Mouse (Mus musculus) heart, adult 9 months (tissue): ENCODE results near the gene Cdc42ep5.
"Not testable (repeated sequence)": the region's sequence is repeated elsewhere in the genome, so short reads cannot be mapped to it uniquely, and the experiment has no call there.

ENCODE experiments used
- DNase-seq, 2 experiments: peaks; one replicate each; pipeline ENCODE4 v3.0.0; 2022; ENCODE audit warnings: low spot score in 2 of 2

Gene Cdc42ep5

DNA sequence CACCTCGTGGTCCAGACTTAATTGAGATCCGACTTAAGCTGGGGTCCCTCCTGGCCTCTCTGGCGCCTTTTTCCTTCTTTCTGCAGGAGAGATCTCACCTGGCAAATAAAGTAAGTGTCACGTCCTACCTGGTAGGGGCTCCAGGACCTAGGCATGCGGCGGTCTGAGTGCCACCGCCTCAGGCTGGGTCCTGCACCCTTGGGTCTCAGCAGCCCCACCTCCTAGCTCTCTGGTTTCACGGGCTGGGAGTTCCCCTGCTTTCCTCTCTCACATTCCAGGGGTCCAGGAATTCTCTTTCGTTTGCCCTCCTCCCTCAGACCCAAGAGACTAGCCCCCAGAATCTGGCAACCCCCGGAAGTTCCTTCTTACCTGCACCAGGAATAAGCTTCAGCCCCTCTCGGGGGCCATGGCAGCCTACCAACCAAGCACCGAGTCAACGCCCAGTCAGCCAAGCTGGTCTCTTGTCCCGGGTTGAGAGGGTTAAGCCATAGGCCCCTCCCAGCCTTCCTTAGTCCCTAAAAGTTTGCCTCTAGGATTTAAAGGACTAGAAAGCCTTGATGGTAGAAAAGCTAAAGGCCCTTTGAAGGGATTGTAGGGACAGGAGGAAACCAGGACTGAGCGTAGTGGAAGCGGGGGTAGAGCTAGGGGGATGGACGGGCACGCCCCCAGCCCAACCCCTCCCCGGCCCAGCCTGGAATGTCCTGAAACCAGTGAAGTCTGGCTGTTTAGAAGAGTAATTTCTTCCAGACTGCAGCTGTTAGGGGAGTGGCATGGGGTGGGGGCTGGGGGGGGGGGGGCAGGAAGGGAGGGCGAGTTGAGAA lies at the start of gene Cdc42ep5:
Gene Cdc42ep5, minus strand, starts transcription at position 771 of the 821 bp plus-strand sequence.
- peak; percentile 75 to 84 for DNase-seq

DNA sequence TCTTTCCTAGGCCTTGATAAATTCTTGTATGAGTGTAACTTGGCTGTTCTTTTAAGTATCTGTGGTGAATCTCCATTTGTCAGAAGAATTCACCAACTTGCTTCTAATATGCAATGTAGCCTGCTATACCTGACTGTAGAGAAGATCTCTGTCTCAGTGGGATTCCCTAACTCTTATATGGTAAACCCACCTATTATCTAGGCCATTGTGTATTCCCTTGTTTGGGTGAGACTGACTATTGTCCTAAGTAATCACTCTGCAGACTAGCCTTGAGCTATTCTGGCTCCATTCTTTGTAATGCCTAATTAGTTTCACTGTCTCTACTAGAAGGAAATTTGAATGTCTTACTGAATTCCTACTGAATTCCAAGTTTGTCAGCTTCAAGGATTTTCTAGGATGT lies 48.8 kb upstream of the Cdc42ep5 start:
- not testable (repeated sequence) for DNase-seq

DNA sequence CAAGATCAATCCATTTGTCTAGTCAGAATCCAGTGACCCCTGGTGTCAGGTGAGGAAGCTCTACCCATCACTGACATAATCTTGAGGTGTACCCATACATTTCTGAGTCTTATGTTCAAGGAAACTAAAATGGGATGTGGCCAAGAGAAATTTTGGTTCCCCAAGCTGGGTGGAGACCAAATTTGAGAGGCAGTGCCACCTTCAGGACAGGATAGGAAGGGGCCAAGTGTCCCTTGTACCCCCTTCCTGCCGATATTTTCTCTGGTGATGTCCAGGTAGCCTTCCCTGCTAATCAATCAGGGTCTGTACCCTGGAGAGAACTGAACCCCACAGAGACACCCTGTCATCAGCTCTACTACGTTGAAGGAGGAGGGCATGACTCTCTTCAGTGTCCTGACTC lies 44.0 kb upstream of the Cdc42ep5 start:
- no peak for DNase-seq

DNA sequence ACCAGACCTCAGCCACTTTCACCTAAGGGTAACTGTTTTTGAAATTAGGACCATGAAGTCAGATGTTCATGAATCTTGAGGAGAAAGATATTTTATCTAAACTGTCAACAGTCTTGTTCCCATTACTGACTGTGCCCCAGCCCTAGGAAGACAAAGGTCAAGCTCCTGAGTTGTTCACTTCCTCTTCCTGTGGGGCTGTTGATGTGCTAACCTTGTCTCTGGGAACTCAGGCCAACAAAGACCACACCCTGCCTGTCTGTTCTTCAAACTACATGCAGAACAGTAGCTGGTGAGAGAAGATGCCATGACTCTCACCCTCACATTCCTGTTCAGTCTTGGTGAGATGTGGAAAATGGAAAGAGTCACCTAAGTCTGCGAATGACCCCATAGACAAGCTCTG lies 42.5 kb upstream of the Cdc42ep5 start:
- DNase-seq: no peak

DNA sequence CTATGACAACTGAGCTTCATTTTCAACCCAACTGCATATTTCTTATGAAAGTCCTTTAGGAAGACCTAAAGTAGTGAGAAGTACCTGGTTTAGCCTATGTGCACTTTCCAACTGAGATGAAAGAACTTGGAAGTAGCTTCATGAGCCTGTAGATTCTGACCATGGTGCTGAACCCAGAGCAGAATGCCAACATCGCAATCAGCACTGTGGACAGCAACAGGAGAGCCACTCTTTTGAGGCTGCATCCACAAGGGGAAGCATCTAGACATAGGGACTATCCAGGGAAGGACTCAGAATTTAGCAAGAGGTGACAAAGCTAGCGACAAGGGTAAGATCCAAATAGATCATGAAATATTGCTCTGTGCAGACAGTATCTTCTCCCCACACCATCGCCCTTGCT lies 13.8 kb upstream of the Cdc42ep5 start:
- peak in 1 of 2 experiments; percentile 32 for DNase-seq

DNA sequence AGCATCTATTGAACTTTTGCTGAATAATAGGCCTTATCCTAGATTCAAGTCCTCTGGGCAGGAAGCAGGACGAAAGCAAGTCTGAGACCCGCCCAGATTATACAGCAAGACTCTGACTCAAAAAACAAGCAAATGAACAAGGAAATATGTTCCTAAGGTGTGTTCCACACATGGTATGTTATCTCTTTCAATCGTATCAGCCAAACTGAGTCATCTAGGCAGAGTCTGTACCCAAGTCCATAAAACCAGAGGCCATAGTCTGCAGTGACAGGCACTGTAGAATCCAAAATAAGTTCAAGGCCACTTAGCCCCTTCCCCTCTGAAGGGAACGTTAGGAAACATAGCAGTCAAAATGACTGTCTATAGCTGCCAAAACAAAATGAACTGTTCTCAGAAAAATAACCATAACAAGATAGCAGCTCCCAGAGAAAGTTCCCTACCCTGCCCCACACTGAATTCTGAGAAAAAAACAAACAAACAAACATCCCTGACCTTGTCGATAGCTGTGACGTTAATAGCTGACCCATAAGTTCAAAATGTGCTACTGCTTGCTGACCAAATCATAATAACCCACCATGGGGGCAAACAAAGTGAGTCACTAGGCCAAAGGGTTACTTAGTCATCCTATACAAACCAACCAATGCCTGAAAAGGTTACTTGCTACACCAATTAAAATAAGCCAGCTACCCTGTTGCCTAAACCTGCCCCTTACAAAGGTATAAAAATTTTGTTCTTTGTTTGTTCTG lies 5.7 kb upstream of the Cdc42ep5 start:
- DNase-seq: no peak

DNA sequence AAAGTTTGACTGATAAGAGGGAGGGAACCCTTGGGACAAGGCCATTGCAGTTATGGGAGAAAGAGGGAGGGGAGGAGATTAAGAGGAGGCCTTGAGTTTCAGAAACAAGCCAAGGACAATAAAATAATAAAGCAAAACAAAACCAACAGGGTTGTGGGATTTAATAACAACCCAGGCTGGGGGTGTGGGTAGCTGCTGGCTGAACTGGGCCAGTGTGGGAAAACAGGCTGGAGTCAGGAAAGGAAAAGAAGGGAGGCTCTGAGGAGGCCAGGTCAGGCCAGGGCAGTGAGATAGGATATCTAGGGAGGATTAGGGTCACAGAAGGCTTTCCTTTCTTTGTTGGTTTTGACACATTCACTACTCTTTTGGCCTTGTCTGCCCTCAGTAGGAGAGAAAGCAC lies 2.4 kb upstream of the Cdc42ep5 start:
- no peak for DNase-seq

DNA sequence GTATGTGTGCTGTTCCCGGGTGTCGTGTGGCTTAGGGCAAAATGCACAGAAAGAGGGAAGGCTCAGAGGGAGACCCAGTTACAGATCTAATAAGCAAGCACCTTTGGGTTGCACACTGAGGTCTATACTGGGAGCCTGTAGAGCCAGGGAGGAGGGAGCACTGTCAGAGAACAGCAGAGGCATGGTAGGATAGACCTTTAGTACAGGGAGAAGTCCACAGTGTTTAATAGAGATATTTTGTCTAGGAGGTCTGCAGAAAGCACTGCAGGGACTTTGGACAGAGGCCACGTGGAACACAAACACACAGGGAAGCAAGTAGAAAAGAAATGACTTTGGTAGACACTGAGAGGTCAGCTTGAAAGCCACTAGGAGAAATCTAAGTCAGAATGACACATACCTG lies 626 bp upstream of the Cdc42ep5 start:
- DNase-seq: no peak

DNA sequence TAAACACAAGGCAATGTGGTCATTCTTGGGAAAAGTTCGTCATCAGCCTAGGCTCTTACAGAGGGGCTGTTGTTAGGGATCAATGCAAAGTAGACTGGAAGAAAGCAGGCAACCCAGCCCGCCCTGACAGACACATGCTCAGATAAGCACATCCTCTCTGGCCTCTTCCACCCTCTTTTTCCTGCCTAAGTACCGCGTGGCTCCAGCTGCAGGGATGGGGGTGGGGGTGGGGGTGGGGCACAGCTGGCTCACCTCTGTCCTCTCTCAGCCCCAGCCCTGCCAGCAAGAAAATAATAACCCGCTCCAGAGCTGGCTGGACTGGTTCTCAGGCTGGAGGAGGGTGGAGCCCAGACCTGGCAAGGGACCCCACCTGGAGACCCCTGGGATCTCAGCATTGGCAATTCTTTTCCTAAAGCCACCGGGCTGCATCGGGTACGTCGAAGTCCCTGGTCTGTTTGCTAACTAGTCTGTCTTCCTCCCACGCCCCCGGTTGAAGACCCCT lies 1.0 kb downstream of the Cdc42ep5 start:
- peak; percentile 28 to 61 for DNase-seq

DNA sequence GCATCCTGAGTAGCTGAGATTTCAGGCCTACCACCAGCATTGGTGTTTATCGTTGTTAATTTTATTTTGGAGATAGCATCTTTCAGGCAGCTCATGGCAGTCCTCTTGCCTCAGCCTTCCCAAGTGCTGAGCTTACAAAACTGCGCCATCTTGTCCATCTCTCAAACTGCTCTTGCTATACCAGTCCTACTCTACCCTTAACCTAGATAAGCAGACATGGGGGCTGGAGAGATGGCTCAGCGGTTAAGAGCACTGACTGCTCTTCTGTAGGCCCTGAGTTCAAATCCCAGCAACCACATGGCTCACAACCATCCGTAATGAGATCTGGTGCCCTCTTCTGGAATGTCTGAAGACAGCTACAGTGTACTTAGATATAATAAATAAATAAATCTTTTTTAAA lies 3.1 kb downstream of the Cdc42ep5 start:
- not testable (repeated sequence) for DNase-seq

DNA sequence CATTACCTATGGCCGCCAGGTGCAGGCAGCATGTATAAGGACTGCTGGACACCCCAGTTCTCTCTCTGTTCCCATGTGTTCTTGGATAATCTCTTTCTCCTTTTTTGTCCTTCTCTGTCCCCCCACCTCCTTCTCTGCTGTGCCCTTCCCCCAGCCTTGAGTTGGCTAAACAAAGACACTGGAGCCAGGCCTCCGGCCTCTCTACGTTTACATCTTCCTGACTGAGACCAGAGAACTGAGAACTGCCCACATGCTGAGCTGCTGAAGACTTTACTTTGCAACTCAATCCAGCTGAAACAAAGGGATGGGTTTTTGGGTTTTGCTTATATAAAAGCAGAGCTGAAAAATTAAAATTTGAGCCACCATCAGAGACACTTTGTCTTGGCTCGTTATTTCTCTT lies 9.7 kb downstream of the Cdc42ep5 start:
- no peak for DNase-seq

DNA sequence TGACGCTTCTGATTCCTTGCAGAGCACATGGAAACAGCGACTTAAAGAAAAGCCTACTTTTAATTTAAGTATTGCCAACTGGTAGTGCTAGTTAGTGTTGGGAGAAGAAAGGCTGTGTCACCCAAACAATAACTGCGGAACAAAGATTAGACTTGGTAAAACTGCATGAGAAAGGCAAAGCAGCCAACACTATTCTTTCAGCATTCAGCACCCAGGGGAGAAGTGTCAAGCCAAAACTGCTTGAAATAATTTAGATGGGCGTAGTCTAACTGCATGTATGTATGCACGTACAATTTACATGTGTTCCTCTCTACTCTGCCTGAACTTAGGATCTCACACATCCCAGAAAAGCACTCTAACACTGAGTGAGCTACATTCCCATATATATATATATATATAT lies 10.3 kb downstream of the Cdc42ep5 start:
- no peak for DNase-seq

DNA sequence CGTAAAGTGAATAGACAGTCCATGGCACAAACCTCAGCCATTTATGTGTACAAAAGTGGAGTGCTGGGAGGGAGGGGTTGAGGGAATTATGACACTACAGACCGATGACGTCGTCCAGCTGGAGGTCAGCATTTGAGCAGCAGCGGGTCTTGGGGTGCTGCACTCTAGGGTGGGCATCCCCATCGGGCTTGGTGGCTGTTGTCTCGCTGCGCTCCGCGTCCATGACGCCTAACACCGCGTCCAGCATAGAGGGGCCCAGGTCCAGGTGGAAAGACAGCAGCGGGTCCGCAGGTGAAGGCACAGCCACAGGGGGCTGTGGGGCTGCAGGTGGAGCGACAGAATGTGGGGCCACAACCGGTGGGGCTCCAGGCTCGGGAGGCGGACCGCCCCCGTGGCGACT lies 13.4 kb downstream of the Cdc42ep5 start:
- DNase-seq: no peak

DNA sequence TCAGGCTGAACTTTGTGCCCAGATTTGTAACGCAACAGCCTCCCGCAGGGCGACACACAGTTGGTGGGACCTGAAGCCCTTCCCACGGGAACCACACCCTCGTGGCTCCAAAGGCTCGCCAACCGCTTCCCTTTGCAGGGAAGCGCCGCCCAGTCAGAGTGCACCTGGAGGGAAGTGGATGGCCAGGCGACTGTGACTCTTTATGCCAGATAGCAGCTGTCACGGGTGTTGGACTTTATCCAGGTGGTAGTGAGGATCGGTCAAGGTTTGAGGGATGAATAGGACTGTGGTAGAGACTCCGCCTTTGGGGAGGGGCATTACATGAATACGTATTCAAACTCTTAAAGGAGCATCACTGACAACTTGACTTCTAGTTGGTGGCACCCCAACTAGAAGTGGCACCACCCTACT lies 13.8 kb downstream of the Cdc42ep5 start:
- peak; percentile 60 to 62 for DNase-seq

DNA sequence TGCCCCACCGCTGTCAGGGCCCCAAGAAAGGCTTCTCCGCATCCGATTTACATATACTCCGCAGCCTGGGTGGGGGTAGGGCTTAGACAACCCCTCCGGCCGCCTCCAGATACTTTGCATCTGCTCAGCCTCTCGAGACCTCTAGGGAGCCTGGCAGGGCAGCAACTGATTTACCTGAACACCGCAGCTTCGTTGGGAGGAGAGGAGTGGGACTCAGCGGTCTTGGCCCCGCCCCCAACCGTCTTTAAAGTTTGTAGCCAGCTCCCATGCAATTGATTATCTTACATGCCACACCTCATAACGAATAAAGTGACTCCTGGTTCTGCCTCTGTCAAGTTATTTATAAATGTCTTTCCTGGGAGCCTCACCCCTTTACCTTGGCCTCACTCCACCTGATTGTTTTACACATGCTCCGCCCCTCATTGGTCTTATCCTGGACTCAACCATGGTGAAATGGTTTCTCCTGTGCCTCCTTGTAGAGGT lies 14.6 kb downstream of the Cdc42ep5 start, which contains the start of gene Leng9:
Gene Leng9, minus strand, starts transcription at position 316 of the 483 bp plus-strand sequence.
- DNase-seq: peak; percentile 57

DNA sequence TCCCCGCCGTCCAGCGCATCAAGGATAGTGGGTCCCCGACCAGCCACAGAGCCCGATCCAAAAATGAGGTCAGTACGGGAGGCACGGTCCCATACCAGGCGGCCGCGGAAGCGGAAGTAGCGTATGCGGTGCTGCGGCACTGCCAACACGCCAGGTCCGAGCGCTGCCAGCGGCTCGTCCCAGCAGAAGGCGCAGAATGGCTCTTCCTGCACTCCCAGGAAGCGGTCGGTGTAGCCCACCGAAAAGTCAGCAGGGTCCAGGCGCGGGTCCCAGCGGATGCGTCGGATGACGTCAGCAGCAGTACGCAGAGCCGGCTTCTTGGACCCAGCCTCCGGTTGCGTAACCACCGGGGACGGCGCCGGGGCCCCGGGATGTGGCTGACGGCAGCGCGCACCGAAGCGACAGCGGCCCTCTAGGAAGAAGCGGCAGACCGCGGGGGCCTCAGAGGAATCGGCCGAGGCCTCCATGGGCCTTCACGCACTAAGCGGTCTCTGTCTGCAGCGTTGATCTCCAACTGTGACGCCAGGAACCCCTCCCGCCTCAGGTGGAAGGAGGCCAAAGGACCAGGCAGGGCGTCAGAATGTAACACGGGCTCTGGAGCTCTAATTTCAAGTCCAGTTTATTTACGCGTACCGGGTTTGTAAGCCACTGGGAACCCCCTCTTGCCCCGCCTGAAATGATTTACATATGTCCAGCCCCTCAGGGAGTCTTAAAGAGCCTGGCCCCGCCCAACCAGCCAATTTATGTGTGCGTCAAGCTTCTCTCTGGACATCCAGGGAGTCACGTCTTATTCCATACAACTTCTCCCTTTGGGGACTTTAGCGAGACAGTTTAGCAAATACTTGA lies 15.2 kb downstream of the Cdc42ep5 start:
- peak; percentile 89 to 91 for DNase-seq

DNA sequence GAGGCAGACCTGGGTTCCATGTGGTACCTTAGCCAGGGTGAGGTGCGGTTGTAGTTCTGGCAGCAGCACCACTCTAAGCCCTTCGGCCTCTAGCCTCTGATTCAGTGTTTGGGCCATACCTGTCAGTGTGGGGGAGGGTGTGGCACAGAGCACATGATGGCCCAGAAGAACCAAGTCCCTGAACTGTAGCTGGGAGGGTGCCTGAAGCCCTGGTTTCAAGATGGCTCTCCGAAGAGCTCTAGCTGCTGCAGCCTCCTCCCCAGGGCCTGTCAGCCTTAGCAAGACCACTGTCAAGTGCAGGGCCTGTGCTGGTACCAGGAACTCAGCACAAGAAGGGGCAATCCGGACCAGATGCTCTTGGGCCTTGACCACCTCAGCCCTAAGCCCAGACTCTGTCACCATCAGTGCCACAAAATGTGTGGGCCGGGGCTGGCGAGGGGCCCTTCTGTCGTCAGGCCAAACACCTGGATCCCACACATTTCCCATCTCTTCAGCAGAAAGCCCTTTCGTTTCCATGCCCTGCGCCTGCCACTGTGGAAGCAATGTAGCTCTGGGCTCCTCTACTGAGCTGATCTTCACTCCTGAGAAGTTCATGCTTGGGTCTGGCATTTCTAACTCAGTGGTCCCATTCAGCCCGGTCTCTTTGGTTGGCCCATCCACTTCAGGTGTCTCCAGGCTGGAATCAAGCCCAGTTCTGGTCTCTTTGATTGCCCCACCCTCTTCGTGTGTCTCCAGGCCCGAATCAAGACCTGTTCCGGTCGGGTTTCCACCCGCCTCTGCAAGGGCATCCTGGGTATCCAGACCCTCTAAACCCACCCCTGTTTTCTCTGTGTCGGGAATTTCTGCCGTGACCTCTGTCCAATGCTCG lies 16.1 kb downstream of the Cdc42ep5 start:
- no peak for DNase-seq

DNA sequence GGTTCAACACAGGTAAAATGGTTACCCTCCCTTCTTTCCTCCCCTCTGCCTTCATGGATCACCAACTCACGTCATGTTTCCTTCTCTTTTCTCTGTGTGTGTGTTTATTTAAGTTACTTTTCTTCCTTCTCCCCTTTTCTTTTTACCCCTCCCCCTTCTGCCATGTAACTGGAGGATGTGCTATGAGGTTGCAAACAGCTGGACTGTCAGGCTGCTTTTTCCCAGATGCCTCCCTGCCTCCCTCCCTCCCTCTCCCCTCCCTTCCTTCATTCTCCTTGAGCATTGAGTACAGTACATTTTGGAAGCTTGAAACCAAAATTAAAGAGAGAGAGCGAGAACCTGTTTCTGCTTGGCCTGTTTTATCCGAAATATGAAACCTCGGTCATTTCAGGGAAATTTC lies 16.8 kb downstream of the Cdc42ep5 start:
- no peak for DNase-seq

DNA sequence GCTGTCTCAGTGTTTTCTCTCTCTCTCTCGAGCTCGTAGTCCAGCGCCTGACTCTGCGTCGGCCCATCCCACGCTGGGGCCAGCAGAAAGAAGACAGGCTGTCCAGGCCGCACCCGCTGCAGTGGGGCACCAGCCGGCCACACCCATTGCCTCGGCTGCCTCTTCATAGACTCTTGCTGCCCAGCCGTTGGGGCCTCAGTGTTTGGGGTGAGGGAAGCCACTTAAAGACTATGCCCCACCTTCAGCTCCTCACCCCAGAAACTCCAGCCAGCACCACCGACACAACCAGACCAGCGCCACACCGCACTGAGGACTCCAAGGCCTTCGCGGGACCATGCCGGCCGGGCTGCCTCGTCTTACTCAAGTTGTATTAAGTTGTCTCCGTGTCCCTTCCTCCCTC lies 17.3 kb downstream of the Cdc42ep5 start:
- no peak for DNase-seq

DNA sequence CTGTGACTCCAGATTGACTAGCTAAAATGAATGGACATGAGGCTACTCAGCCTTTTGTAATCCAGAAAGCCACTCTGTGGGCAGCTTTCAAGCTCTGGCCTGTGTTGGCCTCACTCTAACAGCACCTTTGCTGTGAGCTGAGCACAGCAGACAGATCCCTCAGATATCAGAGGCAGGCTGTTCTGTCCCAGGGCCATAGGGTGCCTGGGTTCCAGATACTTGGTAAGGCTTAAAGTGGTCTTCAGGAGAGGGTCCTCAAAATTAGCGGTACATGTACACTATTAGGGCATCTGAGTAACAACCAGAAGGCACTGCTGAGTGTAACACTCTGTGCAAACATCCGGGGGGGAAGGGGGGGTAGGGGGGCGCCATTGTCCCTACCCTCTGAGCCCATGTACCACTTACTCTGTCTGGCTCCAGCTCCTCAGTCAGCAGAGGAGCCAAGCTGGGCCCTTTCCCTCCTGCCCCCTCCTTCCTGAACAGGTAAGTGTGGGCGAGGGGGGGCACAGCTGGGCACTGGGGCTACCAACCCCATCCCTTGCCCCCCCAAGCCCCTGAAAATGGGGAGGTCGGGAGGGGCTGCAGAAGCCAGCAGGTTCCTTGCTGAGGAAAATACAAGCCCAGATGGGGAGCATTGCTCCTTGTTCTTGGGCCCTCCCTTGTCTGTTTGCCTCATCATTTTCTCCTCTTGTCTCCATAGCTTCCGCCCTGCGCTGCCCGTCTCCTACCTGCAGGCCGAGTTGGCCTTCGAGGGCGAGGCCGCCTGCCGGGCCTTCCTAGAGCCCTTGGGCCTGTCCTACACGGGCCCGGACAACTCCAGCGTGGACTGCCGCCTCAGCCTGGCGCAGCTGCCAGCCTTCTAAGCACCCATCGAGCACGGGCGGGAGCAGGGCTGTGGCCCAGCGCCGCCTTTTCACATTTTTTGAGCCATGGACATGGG lies 18.1 kb downstream of the Cdc42ep5 start:
- no peak for DNase-seq
